Mouse (Mus musculus) stomach, embryonic 14.5 days (tissue): Measurements from ENCODE around the gene Zfp354a. TPM values are rescaled to one million over a fixed set of nuclear protein-coding genes. Genes with fewer than 3 reads are reported as not detected.

ENCODE experiments used
- ATAC-seq: fragments of 200-750 bp; cut with Nextera tagmentation; 2 replicates; pipeline ENCODE4 v1.8.0; 2017; ENCODE audit warnings: low read depth, moderate TSS enrichment; ENCODE audit not compliant: insufficient number of reproducible peaks, insufficient read depth, low FRiP score
- H3K27ac ChIP-seq: fragments of 300-500 bp; sonication (generic); 2 replicates; pipeline ENCODE4 v1.5.1; 2014; ENCODE audit warnings: mild to moderate bottlenecking, low read length, moderate library complexity, mixed read lengths
- H3K27me3 ChIP-seq: fragments of 300-500 bp; sonication (generic); 2 replicates; pipeline ENCODE4 v1.6.1; 2014; ENCODE audit warnings: low read length, control low read depth, mixed read lengths; ENCODE audit not compliant: control insufficient read depth, insufficient read depth
- H3K36me3 ChIP-seq: fragments of 300-500 bp; sonication (generic); 2 replicates; pipeline ENCODE4 v1.6.1; 2014; ENCODE audit warnings: mild to moderate bottlenecking, control low read depth, low read length, moderate library complexity, mixed read lengths; ENCODE audit not compliant: control insufficient read depth, insufficient read depth
- H3K4me1 ChIP-seq: fragments of 300-500 bp; sonication (generic); 2 replicates; pipeline ENCODE4 v1.6.1; 2014; ENCODE audit warnings: low read length, control low read depth, mixed read lengths; ENCODE audit not compliant: control insufficient read depth, insufficient read depth
- H3K4me2 ChIP-seq: fragments of 300-500 bp; sonication (generic); replicated peaks from 2 replicates; pipeline ENCODE4 v1.6.1; 2014; ENCODE audit warnings: low read depth, low read length, control low read depth
- H3K4me3 ChIP-seq: fragments of 300-500 bp; sonication (generic); 2 replicates; pipeline ENCODE4 v1.5.1; 2014; ENCODE audit warnings: low read depth, low read length, control low read depth
- H3K9ac ChIP-seq: fragments of 300-500 bp; sonication (generic); replicated peaks from 2 replicates; pipeline ENCODE4 v1.6.1; 2014; ENCODE audit warnings: low read depth, mild to moderate bottlenecking, control low read depth, low read length, moderate library complexity, mixed read lengths
- H3K9me3 ChIP-seq: fragments of 300-500 bp; sonication (generic); 2 replicates; pipeline ENCODE4 v1.6.1; 2016; ENCODE audit warnings: low read depth, low read length, control low read depth; ENCODE audit not compliant: control insufficient read depth
- WGBS: fragments of 180-500 bp; shearing (Covaris S2); extraction: QIAGEN DNeasy Blood & Tissue Kit; methylation state at CpG from one replicate; pipeline ENCODE4 v1.1.7; 2014; 5-methylcytosine and 5-hydroxymethylcytosine counted together
- polyA plus RNA-seq: library from polyadenylated mRNA; unstranded; fragments of >200 nt; fragmentation: Nextera tagmentation; extraction: Ambion mirVana; gene quantifications from 2 replicates; pipeline ENCODE4 v1.2.1, GENCODE M21; 2014

Gene Zfp354a
- polyA plus RNA-seq, 1 experiment from 2014 or later: 8.9 TPM

GRCm38 (mm10) chr11:51084527-51084926 is 25.5 kb downstream of the Zfp354a start:
- Histone ChIP-seq H3K9me3 (no peaks in the 10 kb centered on the region), H3K4me3 (no peak overlapping the region), H3K4me2 (no peak overlapping the region), H3K4me1 (no peaks in the 10 kb centered on the region), H3K27ac (no peak overlapping the region), H3K36me3 (no peaks in the 10 kb centered on the region), H3K9ac (no peak overlapping the region), H3K27me3 (no peaks in the 10 kb centered on the region)
- ATAC-seq: no peak
- WGBS: 33% methylated on average over 7 of the region's 7 CpGs

GRCm38 (mm10) chr11:51085269-51085668 is 26.2 kb downstream of the Zfp354a start:
- no peaks in the 10 kb centered on the region for H3K36me3 ChIP-seq
- 51% methylated on average over 13 of the region's 13 CpGs for WGBS
- no peak for ATAC-seq
- no peak overlapping the region for H3K9ac ChIP-seq
- no peaks in the 10 kb centered on the region for H3K27me3 ChIP-seq
- no peak overlapping the region for H3K4me2 ChIP-seq
- no peaks in the 10 kb centered on the region for H3K4me1 ChIP-seq
- no peaks in the 10 kb centered on the region for H3K9me3 ChIP-seq
- no peak overlapping the region for H3K27ac ChIP-seq
- no peak overlapping the region for H3K4me3 ChIP-seq

GRCm38 (mm10) chr11:51107261-51107660 is 48.2 kb downstream of the Zfp354a start:
- no peaks in the 10 kb centered on the region for H3K36me3 ChIP-seq
- 90% methylated on average over 2 of the region's 2 CpGs for WGBS
- no peak overlapping the region for H3K4me3 ChIP-seq
- H3K4me1 ChIP-seq: no peaks in the 10 kb centered on the region
- no peak for ATAC-seq
- no peak overlapping the region for H3K4me2 ChIP-seq
- no peak overlapping the region for H3K27ac ChIP-seq
- no peaks in the 10 kb centered on the region for H3K27me3 ChIP-seq
- H3K9me3 ChIP-seq: peaks cover 3% of the 10 kb centered on the region; the same call in 1 of the 2 replicates
- H3K9ac ChIP-seq: no peak overlapping the region

- 65% methylated on average over 3 of the region's 3 CpGs for WGBS
- Histone ChIP-seq H3K4me3 (no peak overlapping the region), H3K36me3 (no peaks in the 10 kb centered on the region), H3K9ac (no peak overlapping the region), H3K9me3 (peaks cover 3% of the 10 kb centered on the region; the same call in 1 of the 2 replicates), H3K4me2 (no peak overlapping the region), H3K4me1 (no peaks in the 10 kb centered on the region), H3K27me3 (no peaks in the 10 kb centered on the region), H3K27ac (no peak overlapping the region)
- no peak for ATAC-seq
Measured at GRCm38 (mm10) chr11:51110621-51111020, 51.6 kb downstream of the Zfp354a start.

Other genes with a start within 250 kb of the Zfp354a start
- 38.0 and 40.9 TPM in 2 replicates for gene Zfp354c, start 231.5 kb upstream of the Zfp354a start, polyA plus RNA-seq
- 0.65 and 1.0 TPM in 2 replicates for gene Zfp879, start 217.7 kb upstream of the Zfp354a start, polyA plus RNA-seq
- gene Grm6, start 208.6 kb upstream of the Zfp354a start, polyA plus RNA-seq: not detected in 2 replicates
- 8.4 and 9.9 TPM in 2 replicates for gene Zfp454, start 171.6 kb upstream of the Zfp354a start, polyA plus RNA-seq
- gene Zfp2, start 143.1 kb upstream of the Zfp354a start, polyA plus RNA-seq: 12.1 and 18.7 TPM in 2 replicates
- 2.3 and 2.9 TPM in 2 replicates for gene Zfp354b, start 127.6 kb upstream of the Zfp354a start, polyA plus RNA-seq
- gene 4933414I15Rik, start 115.5 kb upstream of the Zfp354a start, polyA plus RNA-seq: not detected in 2 replicates
- gene Prop1, start 105.5 kb upstream of the Zfp354a start, polyA plus RNA-seq: not detected in 2 replicates
- not detected in 2 replicates for gene Olfr1378, start 92.7 kb upstream of the Zfp354a start, polyA plus RNA-seq
- not detected in 2 replicates for gene Olfr1377, start 77.3 kb upstream of the Zfp354a start, polyA plus RNA-seq
- gene Olfr51, start 55.7 kb upstream of the Zfp354a start, polyA plus RNA-seq: not detected in 2 replicates
- not detected in 2 replicates for gene Olfr54, start 45.0 kb upstream of the Zfp354a start, polyA plus RNA-seq
- not detected in 2 replicates for gene Olfr1375, start 11.1 kb upstream of the Zfp354a start, polyA plus RNA-seq
- gene Gm12569, start 161.2 kb downstream of the Zfp354a start, polyA plus RNA-seq: not detected in 2 replicates
- 140 and 141 TPM in 2 replicates for gene Clk4, start 202.5 kb downstream of the Zfp354a start, polyA plus RNA-seq
- 0.35 and 0.48 TPM in 2 replicates for gene BC049762, start 203.8 kb downstream of the Zfp354a start, polyA plus RNA-seq
- 21.6 and 23.2 TPM in 2 replicates for gene Col23a1, start 230.7 kb downstream of the Zfp354a start, polyA plus RNA-seq